Mouse (Mus musculus) liver, adult 2 months (tissue): ENCODE results near the gene St6galnac3.

Experiments used
- CTCF ChIP-seq: fragments of 200-500 bp; IDR thresholded peaks from 2 replicates; pipeline ENCODE4 v1.5.1; 2011; ENCODE audit warnings: low read depth, low read length, control low read depth
- POLR2A ChIP-seq: fragments of 200-500 bp; IDR thresholded peaks from 2 replicates; pipeline ENCODE4 v1.6.1; 2011; ENCODE audit warnings: low read length, control low read depth; ENCODE audit not compliant: insufficient read depth; ENCODE audit errors: extremely low read depth

GRCm38 (mm10) chr3:153509643-153510042, 215.3 kb downstream of the St6galnac3 start:
- TF ChIP-seq CTCF (no peak), POLR2A (no peak)
